Mouse (Mus musculus) kidney, postnatal 4 days (tissue): ENCODE results near the gene Zswim7.

Source experiments
- DNase-seq, 2 experiments: peaks; one replicate each; pipeline ENCODE4 v3.0.0; 2021; ENCODE audit warnings: mixed read lengths in 2 of 2

Gene Zswim7

GRCm38 (mm10) chr11:62251047-62251446 lies 30.1 kb downstream of the Zswim7 start:
- peak in 1 of 2 experiments; percentile 37 for DNase-seq

GRCm38 (mm10) chr11:62249266-62250037 lies 31.7 kb downstream of the Zswim7 start:
- peak; percentile 65 to 75 for DNase-seq

GRCm38 (mm10) chr11:62248401-62249244 lies 32.6 kb downstream of the Zswim7 start, which contains the start of gene Adora2b:
Adora2b (plus strand) TSS chr11:62248984.
- peak; percentile 86 to 91 for DNase-seq

- DNase-seq = no peak
These were observed 33.3 kb downstream of the Zswim7 start for GRCm38 (mm10) chr11:62247759-62248400.

GRCm38 (mm10) chr11:62244471-62244870 lies 36.7 kb downstream of the Zswim7 start:
- no peak for DNase-seq

- DNase-seq = no peak
These were observed 37.3 kb downstream of the Zswim7 start for GRCm38 (mm10) chr11:62243871-62244270.

- DNase-seq = no peak
These were observed 40.4 kb downstream of the Zswim7 start for GRCm38 (mm10) chr11:62240631-62241261.

GRCm38 (mm10) chr11:62224797-62225196 lies 56.4 kb downstream of the Zswim7 start:
- DNase-seq = peak; percentile 21 to 48

GRCm38 (mm10) chr11:62223962-62224361 lies 57.2 kb downstream of the Zswim7 start:
- no peak for DNase-seq

GRCm38 (mm10) chr11:62223416-62223815 lies 57.8 kb downstream of the Zswim7 start:
- DNase-seq = no peak

GRCm38 (mm10) chr11:62220756-62221510 lies 60.2 kb downstream of the Zswim7 start:
- DNase-seq = peak; percentile 33 to 63

- no peak for DNase-seq
These were observed 63.4 kb downstream of the Zswim7 start for GRCm38 (mm10) chr11:62217751-62218150.
